Mouse (Mus musculus): Measurements from ENCODE around the gene Gm4707.
"Not testable (repeated sequence)": the region's sequence is repeated elsewhere in the genome, so short reads cannot be mapped to it uniquely, and the experiment has no call there.

Gm4707 gene

GRCm38 (mm10) chr17:71459818-71460217 lies at the start of gene Gm4707:
Gm4707 (minus strand) TSS chr17:71459918.
- no peak for DNase-seq (ENCODE audit: low spot score)

GRCm38 (mm10) chr17:71506832-71507231 lies 47.1 kb upstream of the Gm4707 start:
- no peak for DNase-seq (ENCODE audit: low spot score)

- DNase-seq (ENCODE audit: low spot score) = no peak
These were observed 36.1 kb upstream of the Gm4707 start for GRCm38 (mm10) chr17:71495784-71496183.

GRCm38 (mm10) chr17:71491332-71491686 lies 31.6 kb upstream of the Gm4707 start:
- DNase-seq (ENCODE audit: low spot score) = peak; percentile 10

GRCm38 (mm10) chr17:71490666-71491331 lies 31.1 kb upstream of the Gm4707 start:
- no peak for DNase-seq (ENCODE audit: low spot score)

- no peak for DNase-seq (ENCODE audit: low spot score)
These were observed 30.2 kb upstream of the Gm4707 start for GRCm38 (mm10) chr17:71489703-71490461.

- DNase-seq (ENCODE audit: low spot score) = peak; percentile 12
These were observed 26.6 kb upstream of the Gm4707 start for GRCm38 (mm10) chr17:71486231-71486851.

- DNase-seq (ENCODE audit: low spot score) = no peak
These were observed 26.1 kb upstream of the Gm4707 start for GRCm38 (mm10) chr17:71485791-71486230.

- no peak for DNase-seq (ENCODE audit: low spot score)
These were observed 25.0 kb upstream of the Gm4707 start for GRCm38 (mm10) chr17:71484711-71485110.

- DNase-seq (ENCODE audit: low spot score) = no peak
These were observed 23.8 kb upstream of the Gm4707 start for GRCm38 (mm10) chr17:71483418-71484060.

GRCm38 (mm10) chr17:71479381-71479901 lies 19.7 kb upstream of the Gm4707 start:
- DNase-seq (ENCODE audit: low spot score) = no peak

- no peak for DNase-seq (ENCODE audit: low spot score)
These were observed 17.8 kb upstream of the Gm4707 start for GRCm38 (mm10) chr17:71477481-71477880.

GRCm38 (mm10) chr17:71476346-71477020 lies 16.8 kb upstream of the Gm4707 start:
- no peak for DNase-seq (ENCODE audit: low spot score)

GRCm38 (mm10) chr17:71475705-71476089 lies 16.0 kb upstream of the Gm4707 start:
- DNase-seq (ENCODE audit: low spot score) = peak; percentile 61

- peak; percentile 94 for DNase-seq (ENCODE audit: low spot score)
These were observed 15.3 kb upstream of the Gm4707 start, which contains the start of gene Smchd1 for GRCm38 (mm10) chr17:71474762-71475704. Smchd1 (minus strand) TSS chr17:71475343.

GRCm38 (mm10) chr17:71474128-71474527 lies 14.4 kb upstream of the Gm4707 start:
- no peak for DNase-seq (ENCODE audit: low spot score)

GRCm38 (mm10) chr17:71471261-71471660 lies 11.5 kb upstream of the Gm4707 start:
- DNase-seq (ENCODE audit: low spot score) = no peak

- no peak for DNase-seq (ENCODE audit: low spot score)
These were observed 594 bp upstream of the Gm4707 start for GRCm38 (mm10) chr17:71460312-71460711.

- not testable (repeated sequence) for DNase-seq (ENCODE audit: low spot score)
These were observed 2.4 kb downstream of the Gm4707 start for GRCm38 (mm10) chr17:71457361-71457760.

- no peak for DNase-seq (ENCODE audit: low spot score)
These were observed 14.5 kb downstream of the Gm4707 start for GRCm38 (mm10) chr17:71445191-71445590.

Measured in urinary bladder, postnatal 14 days (tissue).